Mouse (Mus musculus): ENCODE results near the gene Elavl3. TPM values are rescaled to one million over a fixed set of nuclear protein-coding genes. Genes with fewer than 3 reads are reported as not detected.
A peak's percentile ranks its signal among the peaks of the same experiment; 100 is the strongest.

The Elavl3 gene
- polyA plus RNA-seq, 1 experiment from 2014 or later, result 0.27 TPM

GRCm38 (mm10) chr9:21989230-21990110 is 62.4 kb downstream of the Elavl3 start, which contains the start of gene Rgl3:
Gene Rgl3 (minus strand): TSS chr9:21989446.
- Histone ChIP-seq H3K9ac (ENCODE audit: low read depth, low read length) (peak within 1 kb of the TSS; percentile 58), H3K27me3 (ENCODE audit: control insufficient read depth, insufficient read depth, low read length) (peaks cover 83% of the 10 kb centered on the region), H3K27ac (ENCODE audit: low read depth, low read length) (no peak within 1 kb of the TSS), H3K4me3 (ENCODE audit: low read depth, low read length) (peak within 1 kb of the TSS; percentile 54), H3K36me3 (ENCODE audit: control insufficient read depth, insufficient read depth, low read length) (no peaks in the 10 kb centered on the region), H3K9me3 (replicated peaks; ENCODE audit: control insufficient read depth, low read length) (no peaks in the 10 kb centered on the region), H3K4me2 (peak within 1 kb of the TSS; percentile 86), H3K4me1 (ENCODE audit: control insufficient read depth, insufficient read depth, low read length) (peaks cover 10% of the 10 kb centered on the region; the same call in 1 of the 2 replicates)
- 2% methylated on average over 42 of the region's 42 CpGs for WGBS (ENCODE audit: insufficient replicate concordance)
- ATAC-seq (replicated peaks; ENCODE audit: insufficient number of reproducible peaks, low FRiP score, low TSS enrichment), result peak; percentile 19; the same call in 1 of the 2 replicates

DNA sequence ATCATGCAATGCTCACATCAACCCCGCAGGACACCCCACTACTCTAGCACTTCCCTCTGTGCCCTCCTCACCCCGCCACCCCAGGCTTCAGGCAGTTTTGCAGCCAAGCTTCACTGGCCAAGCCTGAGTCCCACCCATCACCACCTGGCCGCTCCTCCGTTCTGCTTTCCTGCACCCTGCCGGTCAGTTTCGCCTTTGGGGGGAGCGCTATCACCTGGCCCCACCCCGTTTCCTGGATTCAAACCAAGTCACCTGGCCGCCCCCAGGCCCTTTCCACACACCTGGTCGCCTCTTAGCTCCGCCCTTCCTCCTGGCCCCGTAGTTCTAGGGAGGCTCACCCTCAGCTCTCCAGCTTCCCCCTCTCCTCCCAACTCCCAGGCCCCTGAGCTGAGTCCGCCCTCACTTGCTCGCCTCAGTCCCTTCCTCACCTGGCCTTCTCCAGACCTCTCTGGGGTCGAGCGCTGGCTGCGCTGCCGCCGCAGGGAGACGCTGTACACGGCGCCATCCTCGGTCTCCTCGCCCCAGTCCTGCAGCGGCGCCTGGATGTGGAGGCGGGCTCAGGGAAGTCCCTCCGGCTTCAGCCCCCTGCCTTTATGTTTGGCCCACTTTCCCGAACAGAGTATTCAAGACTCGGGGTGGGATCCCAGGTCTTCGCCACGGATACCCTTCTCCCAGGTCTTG is 63.3 kb downstream of the Elavl3 start:
- WGBS (ENCODE audit: insufficient replicate concordance), result 2% methylated on average over 32 of the region's 32 CpGs
- H3K27me3 ChIP-seq (ENCODE audit: control insufficient read depth, insufficient read depth, low read length), result peaks cover 89% of the 10 kb centered on the region
- no peaks in the 10 kb centered on the region for H3K9me3 ChIP-seq (replicated peaks; ENCODE audit: control insufficient read depth, low read length)
- H3K4me3 ChIP-seq (ENCODE audit: low read depth, low read length), result peak overlapping the region; percentile 54
- peak overlapping the region; percentile 58 for H3K9ac ChIP-seq (ENCODE audit: low read depth, low read length)
- ATAC-seq (replicated peaks; ENCODE audit: insufficient number of reproducible peaks, low FRiP score, low TSS enrichment), result no peak
- H3K36me3 ChIP-seq (ENCODE audit: control insufficient read depth, insufficient read depth, low read length), result no peaks in the 10 kb centered on the region
- H3K4me2 ChIP-seq, result peak overlapping the region; percentile 86
- no peak overlapping the region for H3K27ac ChIP-seq (ENCODE audit: low read depth, low read length)
- H3K4me1 ChIP-seq (ENCODE audit: control insufficient read depth, insufficient read depth, low read length), result peaks cover 10% of the 10 kb centered on the region; the same call in 1 of the 2 replicates

- Histone ChIP-seq H3K4me3 (ENCODE audit: low read depth, low read length) (no peak overlapping the region; the same call in 1 of the 2 replicates), H3K4me1 (ENCODE audit: control insufficient read depth, insufficient read depth, low read length) (peaks cover 10% of the 10 kb centered on the region; the same call in 1 of the 2 replicates), H3K9me3 (replicated peaks; ENCODE audit: control insufficient read depth, low read length) (no peaks in the 10 kb centered on the region), H3K27me3 (ENCODE audit: control insufficient read depth, insufficient read depth, low read length) (peaks cover 90% of the 10 kb centered on the region), H3K27ac (ENCODE audit: low read depth, low read length) (no peak overlapping the region), H3K4me2 (peak overlapping the region; percentile 86), H3K36me3 (ENCODE audit: control insufficient read depth, insufficient read depth, low read length) (no peaks in the 10 kb centered on the region), H3K9ac (ENCODE audit: low read depth, low read length) (no peak overlapping the region)
- no peak for ATAC-seq (replicated peaks; ENCODE audit: insufficient number of reproducible peaks, low FRiP score, low TSS enrichment)
- WGBS (ENCODE audit: insufficient replicate concordance), result 5% methylated on average over 36 of the region's 36 CpGs
Observed at GRCm38 (mm10) chr9:21987592-21988342, 64.1 kb downstream of the Elavl3 start.

DNA sequence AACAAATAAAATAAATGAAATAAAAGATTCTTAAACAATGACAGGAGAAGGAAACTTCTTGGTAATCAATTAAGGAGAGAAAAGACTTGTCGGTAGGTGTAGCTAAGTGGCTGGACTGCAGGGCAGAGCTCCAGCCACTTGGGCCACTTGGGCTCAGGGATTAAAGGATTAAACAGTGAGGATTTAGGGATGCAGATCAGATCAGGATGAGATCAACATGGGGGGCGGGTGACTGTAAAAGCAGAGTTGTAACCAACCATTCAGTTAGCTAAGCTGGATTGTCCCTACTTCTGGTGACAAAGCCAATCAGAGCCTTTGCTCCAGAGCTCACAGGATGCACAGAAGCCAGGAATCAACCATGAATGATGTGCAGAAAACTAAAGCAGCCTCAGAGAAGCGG is 67.9 kb downstream of the Elavl3 start:
- ATAC-seq (replicated peaks; ENCODE audit: insufficient number of reproducible peaks, low FRiP score, low TSS enrichment), result no peak
- Histone ChIP-seq H3K9me3 (replicated peaks; ENCODE audit: control insufficient read depth, low read length) (no peaks in the 10 kb centered on the region), H3K27ac (ENCODE audit: low read depth, low read length) (no peak overlapping the region)

GRCm38 (mm10) chr9:21978398-21979128 is 73.3 kb downstream of the Elavl3 start:
- Histone ChIP-seq H3K27ac (ENCODE audit: low read depth, low read length) (no peak overlapping the region), H3K4me1 (ENCODE audit: control insufficient read depth, insufficient read depth, low read length) (no peaks in the 10 kb centered on the region), H3K27me3 (ENCODE audit: control insufficient read depth, insufficient read depth, low read length) (peaks cover 19% of the 10 kb centered on the region), H3K9me3 (replicated peaks; ENCODE audit: control insufficient read depth, low read length) (no peaks in the 10 kb centered on the region), H3K4me2 (no peak overlapping the region), H3K36me3 (ENCODE audit: control insufficient read depth, insufficient read depth, low read length) (no peaks in the 10 kb centered on the region), H3K9ac (ENCODE audit: low read depth, low read length) (no peak overlapping the region), H3K4me3 (ENCODE audit: low read depth, low read length) (no peak overlapping the region)
- ATAC-seq (replicated peaks; ENCODE audit: insufficient number of reproducible peaks, low FRiP score, low TSS enrichment), result no peak
- whole genome bisulfite sequencing (ENCODE audit: insufficient replicate concordance), result 84% methylated on average over 4 of the region's 4 CpGs

More for the DNA sequence above, 67.9 kb downstream of the Elavl3 start:
- H3K9ac ChIP-seq (ENCODE audit: low read depth, low read length), result no peak overlapping the region
- H3K4me1 ChIP-seq (ENCODE audit: control insufficient read depth, insufficient read depth, low read length), result peaks cover 3% of the 10 kb centered on the region; the same call in 1 of the 2 replicates
- no peak overlapping the region for H3K4me3 ChIP-seq (ENCODE audit: low read depth, low read length)
- 11% methylated on average over 3 of the region's 3 CpGs for WGBS (ENCODE audit: insufficient replicate concordance)
- no peaks in the 10 kb centered on the region for H3K36me3 ChIP-seq (ENCODE audit: control insufficient read depth, insufficient read depth, low read length)
- H3K4me2 ChIP-seq, result no peak overlapping the region
- H3K27me3 ChIP-seq (ENCODE audit: control insufficient read depth, insufficient read depth, low read length), result peaks cover 68% of the 10 kb centered on the region

DNA sequence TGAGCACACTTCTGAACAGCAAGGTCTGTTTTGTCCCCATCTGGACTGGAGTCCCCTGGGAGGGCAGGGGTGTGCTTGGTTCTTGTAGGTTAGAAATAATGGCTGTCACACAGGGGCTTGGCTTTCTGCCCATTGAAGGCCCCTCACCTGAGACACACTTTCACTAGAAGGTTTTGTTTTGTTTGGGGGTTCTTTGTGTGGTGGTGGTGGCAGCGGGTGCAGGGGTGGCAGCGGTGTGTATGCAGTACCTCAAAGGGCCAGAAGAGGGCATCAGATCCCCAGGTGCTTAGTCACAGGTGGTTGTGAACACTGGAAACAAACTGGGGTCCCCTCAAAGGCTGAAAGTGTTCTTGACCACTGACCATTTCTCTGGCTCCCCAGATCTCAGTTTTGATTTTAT is 73.9 kb downstream of the Elavl3 start:
- Histone ChIP-seq H3K4me2 (no peak overlapping the region), H3K4me1 (ENCODE audit: control insufficient read depth, insufficient read depth, low read length) (no peaks in the 10 kb centered on the region)

DNA sequence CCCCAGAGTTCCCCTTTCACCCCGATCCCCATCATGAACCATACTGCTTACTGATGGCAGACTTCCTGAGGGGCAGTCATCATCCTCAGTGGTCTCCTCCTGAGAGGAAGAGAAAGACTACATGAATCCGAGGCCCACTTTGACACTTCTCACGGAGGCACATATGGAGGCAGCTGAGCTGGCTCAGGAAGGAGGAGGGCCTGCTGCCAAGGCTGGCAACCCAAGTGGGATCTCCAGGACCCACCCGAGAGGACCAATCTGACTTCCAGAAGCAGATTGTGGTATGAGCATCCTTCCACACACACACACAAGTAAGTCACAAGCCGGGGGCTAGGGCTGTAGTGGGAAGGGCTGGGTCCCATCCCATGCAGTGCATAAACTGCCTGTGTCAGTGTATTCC is 74.5 kb downstream of the Elavl3 start:
- Histone ChIP-seq H3K4me3 (ENCODE audit: low read depth, low read length) (no peak overlapping the region), H3K4me1 (ENCODE audit: control insufficient read depth, insufficient read depth, low read length) (no peaks in the 10 kb centered on the region), H3K4me2 (no peak overlapping the region), H3K27me3 (ENCODE audit: control insufficient read depth, insufficient read depth, low read length) (peaks cover 16% of the 10 kb centered on the region), H3K36me3 (ENCODE audit: control insufficient read depth, insufficient read depth, low read length) (no peaks in the 10 kb centered on the region), H3K27ac (ENCODE audit: low read depth, low read length) (no peak overlapping the region), H3K9me3 (replicated peaks; ENCODE audit: control insufficient read depth, low read length) (no peaks in the 10 kb centered on the region), H3K9ac (ENCODE audit: low read depth, low read length) (no peak overlapping the region)
- WGBS (ENCODE audit: insufficient replicate concordance), result 69% methylated on average over 5 of the region's 5 CpGs
- no peak for ATAC-seq (replicated peaks; ENCODE audit: insufficient number of reproducible peaks, low FRiP score, low TSS enrichment)

More for the DNA sequence above, 73.9 kb downstream of the Elavl3 start:
- no peak overlapping the region for H3K27ac ChIP-seq (ENCODE audit: low read depth, low read length)
- H3K36me3 ChIP-seq (ENCODE audit: control insufficient read depth, insufficient read depth, low read length), result no peaks in the 10 kb centered on the region
- H3K9me3 ChIP-seq (replicated peaks; ENCODE audit: control insufficient read depth, low read length), result no peaks in the 10 kb centered on the region
- WGBS (ENCODE audit: insufficient replicate concordance), result 15% methylated on average over 2 of the region's 2 CpGs
- ATAC-seq (replicated peaks; ENCODE audit: insufficient number of reproducible peaks, low FRiP score, low TSS enrichment), result no peak
- H3K4me3 ChIP-seq (ENCODE audit: low read depth, low read length), result no peak overlapping the region
- H3K9ac ChIP-seq (ENCODE audit: low read depth, low read length), result no peak overlapping the region
- peaks cover 19% of the 10 kb centered on the region for H3K27me3 ChIP-seq (ENCODE audit: control insufficient read depth, insufficient read depth, low read length)
